Mouse (Mus musculus): ENCODE measurements around the gene Thoc6. TPM values are rescaled to one million over a fixed set of nuclear protein-coding genes. Genes with fewer than 3 reads are reported as not detected.

Gene Thoc6
- polyA plus RNA-seq, 1 experiment from 2014 or later = 37.8 TPM

DNA sequence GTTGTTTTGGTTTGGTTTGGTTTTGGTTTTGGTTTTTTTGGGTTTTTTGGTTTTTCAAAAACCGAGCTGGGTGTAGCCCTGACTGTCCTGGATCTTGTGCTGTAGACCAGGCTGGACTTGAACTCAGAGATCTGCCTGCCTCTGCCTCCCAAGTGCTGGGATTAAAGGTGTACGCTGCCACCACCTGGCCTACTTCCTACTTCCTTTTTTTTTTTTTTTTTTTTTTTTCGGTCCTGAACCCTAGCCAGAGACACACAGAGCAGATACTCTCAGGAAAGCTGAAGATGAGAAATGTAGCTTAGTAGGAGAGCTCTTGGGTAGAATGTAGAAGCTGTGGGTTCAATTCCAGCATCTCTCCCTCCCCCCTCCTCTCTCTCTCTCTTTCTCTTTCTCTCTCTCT is 15.2 kb downstream of the Thoc6 start:
- Histone ChIP-seq H3K27me3 (replicated peaks) (peaks cover 26% of the 10 kb centered on the region), H3K9me3 (no peaks in the 10 kb centered on the region), H3K36me3 (no peaks in the 10 kb centered on the region), H3K4me2 (no peak overlapping the region), H3K4me1 (no peaks in the 10 kb centered on the region), H3K4me3 (replicated peaks) (no peak overlapping the region), H3K9ac (no peak overlapping the region), H3K27ac (no peak overlapping the region)
- no peak for ATAC-seq (ENCODE audit: insufficient read depth, low FRiP score, low read depth)
- 92% methylated on average over 3 of the region's 3 CpGs for WGBS

DNA sequence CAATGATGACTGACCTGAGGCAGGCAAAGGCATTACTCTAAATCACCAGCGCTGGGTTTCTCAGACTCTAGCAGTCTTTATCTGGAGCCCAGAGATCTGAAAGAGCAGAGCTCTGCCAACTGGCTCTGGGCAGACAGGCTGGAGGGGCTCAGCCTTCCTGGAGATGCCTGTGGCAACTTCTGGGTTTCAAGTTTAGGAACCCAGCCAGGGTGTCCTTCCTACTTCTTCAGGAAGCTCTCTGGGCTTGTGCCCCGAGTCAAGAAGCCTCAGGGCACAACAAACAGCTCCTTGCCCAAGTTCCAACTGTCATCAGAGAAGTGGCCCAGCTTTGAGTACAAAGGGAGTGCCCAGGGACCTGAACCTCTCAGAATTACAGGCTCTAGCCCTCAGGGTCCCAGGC is 19.3 kb downstream of the Thoc6 start:
- Histone ChIP-seq H3K4me3 (replicated peaks) (no peak overlapping the region), H3K9me3 (no peaks in the 10 kb centered on the region), H3K4me1 (no peaks in the 10 kb centered on the region), H3K4me2 (no peak overlapping the region), H3K9ac (no peak overlapping the region), H3K36me3 (no peaks in the 10 kb centered on the region), H3K27ac (no peak overlapping the region), H3K27me3 (replicated peaks) (no peaks in the 10 kb centered on the region)
- WGBS = 67% methylated on average over 2 of the region's 2 CpGs
- ATAC-seq (ENCODE audit: insufficient read depth, low FRiP score, low read depth) = no peak

DNA sequence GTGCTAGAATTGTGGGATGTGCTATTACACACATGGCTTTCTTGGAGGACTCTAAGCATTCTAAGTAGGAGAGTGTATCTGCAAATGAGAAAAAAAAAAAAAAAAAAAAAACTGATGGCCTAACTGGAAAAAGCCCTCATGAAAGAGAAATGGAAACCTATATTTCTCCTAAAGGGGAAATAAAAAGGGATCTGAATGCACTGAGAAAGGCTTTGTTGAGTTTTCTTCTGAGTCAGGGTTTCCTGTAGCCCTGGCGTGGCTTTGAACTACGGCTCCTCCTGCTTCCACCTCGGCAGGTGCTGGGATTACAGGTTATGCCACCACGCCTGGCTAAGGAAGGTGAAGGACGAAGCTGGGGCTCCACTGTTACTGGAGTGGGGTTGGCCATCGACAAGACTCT is 19.7 kb downstream of the Thoc6 start:
- 46% methylated on average over 6 of the region's 6 CpGs for WGBS
- H3K36me3 ChIP-seq = no peaks in the 10 kb centered on the region
- no peak overlapping the region for H3K9ac ChIP-seq
- H3K27ac ChIP-seq = no peak overlapping the region
- H3K4me2 ChIP-seq = no peak overlapping the region
- H3K27me3 ChIP-seq (replicated peaks) = no peaks in the 10 kb centered on the region
- H3K4me3 ChIP-seq (replicated peaks) = no peak overlapping the region
- H3K4me1 ChIP-seq = no peaks in the 10 kb centered on the region
- ATAC-seq (ENCODE audit: insufficient read depth, low FRiP score, low read depth) = no peak
- no peaks in the 10 kb centered on the region for H3K9me3 ChIP-seq

DNA sequence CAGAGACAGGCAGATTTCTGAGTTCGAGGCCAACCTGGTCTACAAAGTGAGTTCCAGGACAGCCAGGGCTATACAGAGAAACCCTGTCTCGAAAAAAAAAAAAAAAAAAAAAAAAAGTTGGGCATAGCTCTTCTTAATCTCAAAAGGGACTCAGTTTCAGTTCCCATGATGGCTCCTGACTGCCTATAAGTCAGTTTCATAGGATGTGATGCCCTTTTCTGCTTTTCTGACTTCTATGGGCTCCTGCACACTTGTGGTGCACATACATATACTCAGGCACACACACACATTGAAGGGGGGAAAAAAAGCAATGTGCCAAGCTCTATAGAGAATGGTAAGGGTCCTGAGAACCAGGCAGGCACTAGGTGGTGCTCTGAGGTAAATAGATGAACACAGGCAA is 20.4 kb downstream of the Thoc6 start:
- Histone ChIP-seq H3K4me1 (no peaks in the 10 kb centered on the region), H3K4me3 (replicated peaks) (no peak overlapping the region), H3K27me3 (replicated peaks) (no peaks in the 10 kb centered on the region), H3K36me3 (no peaks in the 10 kb centered on the region), H3K4me2 (no peak overlapping the region), H3K9ac (no peak overlapping the region), H3K9me3 (no peaks in the 10 kb centered on the region), H3K27ac (no peak overlapping the region)
- 59% methylated on average over 2 of the region's 2 CpGs for WGBS
- ATAC-seq (ENCODE audit: insufficient read depth, low FRiP score, low read depth) = no peak

DNA sequence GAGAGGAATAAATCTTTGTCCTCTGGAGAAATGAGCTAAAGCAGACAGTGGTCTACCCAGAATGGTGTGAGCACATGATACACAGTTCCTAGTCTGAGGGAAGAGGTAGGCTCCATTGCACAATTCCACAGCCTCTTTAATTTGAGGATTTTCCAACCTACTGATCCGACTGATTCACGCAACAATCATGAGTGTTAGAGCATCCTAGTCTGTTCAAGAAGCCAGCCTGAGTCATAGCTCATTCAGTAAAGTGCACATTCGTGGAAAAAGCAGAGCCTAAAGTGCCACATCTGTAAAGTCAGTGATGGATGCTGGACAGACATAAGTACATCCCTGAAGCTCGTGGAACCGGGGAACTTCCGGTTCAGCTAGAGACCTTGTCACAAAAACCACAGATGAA is 22.3 kb downstream of the Thoc6 start:
- whole genome bisulfite sequencing = 82% methylated on average over 6 of the region's 6 CpGs

DNA sequence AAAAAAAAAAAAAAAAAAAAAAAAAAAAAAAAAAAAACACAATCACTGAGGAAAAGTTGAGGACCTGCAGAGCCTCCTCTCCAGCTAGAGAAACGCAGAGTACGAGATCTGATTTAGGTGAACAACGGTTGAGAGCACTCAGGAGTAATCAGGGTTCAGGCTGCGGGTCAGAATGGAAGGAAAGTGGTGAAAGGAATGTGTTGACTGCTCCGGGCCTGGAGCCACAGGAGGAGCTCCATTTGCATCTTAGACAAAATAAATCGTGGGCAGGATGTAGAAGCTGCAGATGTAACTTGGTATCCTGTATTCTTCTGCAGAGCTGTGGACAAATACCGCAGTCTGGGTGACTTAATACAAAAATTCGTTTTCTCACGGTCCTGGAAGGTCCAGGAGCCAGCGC is 27.8 kb downstream of the Thoc6 start:
- Histone ChIP-seq H3K36me3 (no peaks in the 10 kb centered on the region), H3K4me2 (no peak overlapping the region), H3K4me3 (replicated peaks) (no peak overlapping the region), H3K27me3 (replicated peaks) (peaks cover 7% of the 10 kb centered on the region; the same call in 1 of the 2 replicates), H3K9me3 (no peaks in the 10 kb centered on the region), H3K27ac (no peak overlapping the region), H3K9ac (no peak overlapping the region), H3K4me1 (peaks cover 5% of the 10 kb centered on the region; the same call in 1 of the 2 replicates)
- no peak for ATAC-seq (ENCODE audit: insufficient read depth, low FRiP score, low read depth)
- 42% methylated on average over 10 of the region's 10 CpGs for WGBS

More for the DNA sequence above, 22.3 kb downstream of the Thoc6 start:
- H3K27me3 ChIP-seq (replicated peaks) = no peaks in the 10 kb centered on the region
- no peak overlapping the region for H3K4me2 ChIP-seq
- H3K36me3 ChIP-seq = no peaks in the 10 kb centered on the region
- H3K9me3 ChIP-seq = no peaks in the 10 kb centered on the region
- no peaks in the 10 kb centered on the region for H3K4me1 ChIP-seq
- no peak overlapping the region for H3K4me3 ChIP-seq (replicated peaks)
- no peak overlapping the region for H3K9ac ChIP-seq
- no peak overlapping the region for H3K27ac ChIP-seq
- no peak for ATAC-seq (ENCODE audit: insufficient read depth, low FRiP score, low read depth)

DNA sequence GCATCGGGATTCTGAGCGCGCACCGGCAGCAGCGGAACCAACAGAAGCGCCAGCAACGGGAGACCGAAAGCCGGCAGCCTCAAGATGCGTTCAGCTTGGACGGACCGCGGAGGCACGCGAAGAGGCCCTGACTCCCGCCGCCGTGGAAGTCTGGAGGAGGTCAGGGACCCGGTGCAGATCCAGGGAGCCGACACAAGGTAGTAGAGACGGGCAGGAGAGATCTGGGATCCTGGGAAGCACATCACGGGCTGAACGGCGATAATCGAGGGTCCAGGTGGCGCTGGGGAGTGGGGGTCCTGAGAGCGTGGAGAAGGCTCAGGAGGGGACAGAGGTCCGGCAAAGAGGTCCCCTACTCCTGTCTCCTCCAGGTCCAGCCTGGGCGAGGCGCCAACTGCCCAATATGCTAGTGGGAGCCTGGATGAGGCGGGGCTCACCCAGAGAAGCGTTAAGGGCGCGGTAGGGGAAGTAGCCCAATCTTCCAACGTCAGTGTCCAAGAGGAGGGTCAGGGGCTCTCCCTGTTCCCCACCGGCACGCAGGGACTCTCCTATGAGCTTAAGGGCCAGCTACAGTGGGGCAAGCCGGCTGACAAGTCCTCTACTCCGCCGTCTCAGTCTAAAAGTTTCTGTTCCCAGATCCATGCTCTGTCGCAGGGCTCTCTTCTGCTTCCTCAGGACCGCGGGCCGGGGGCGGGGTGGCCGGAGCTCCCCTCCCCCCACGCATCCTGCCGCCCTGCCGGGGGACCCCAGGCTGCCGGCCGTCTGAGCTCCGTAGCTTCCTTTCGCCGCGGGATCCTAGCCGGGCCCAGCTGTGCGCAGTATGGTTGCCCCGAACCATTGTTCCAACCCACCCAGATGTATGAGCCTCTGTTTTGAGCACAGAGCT is 28.8 kb downstream of the Thoc6 start, which contains the start of gene Mmp25:
TSS of gene Mmp25 (minus strand) at position 665 of the 883 bp plus-strand sequence.
- Histone ChIP-seq H3K9me3 (no peaks in the 10 kb centered on the region), H3K27ac (no peak within 1 kb of the TSS), H3K36me3 (no peaks in the 10 kb centered on the region), H3K4me2 (peak within 1 kb of the TSS; percentile 90), H3K4me1 (peaks cover 5% of the 10 kb centered on the region; the same call in 1 of the 2 replicates), H3K4me3 (replicated peaks) (peak within 1 kb of the TSS; percentile 46), H3K27me3 (replicated peaks) (peaks cover 7% of the 10 kb centered on the region; the same call in 1 of the 2 replicates), H3K9ac (0 out of 2 replicates have a peak within 1 kb of the TSS, but pooled peaks have one; percentile 2)
- no peak for ATAC-seq (ENCODE audit: insufficient read depth, low FRiP score, low read depth)
- under 1% methylated on average over 58 of the region's 58 CpGs for WGBS

DNA sequence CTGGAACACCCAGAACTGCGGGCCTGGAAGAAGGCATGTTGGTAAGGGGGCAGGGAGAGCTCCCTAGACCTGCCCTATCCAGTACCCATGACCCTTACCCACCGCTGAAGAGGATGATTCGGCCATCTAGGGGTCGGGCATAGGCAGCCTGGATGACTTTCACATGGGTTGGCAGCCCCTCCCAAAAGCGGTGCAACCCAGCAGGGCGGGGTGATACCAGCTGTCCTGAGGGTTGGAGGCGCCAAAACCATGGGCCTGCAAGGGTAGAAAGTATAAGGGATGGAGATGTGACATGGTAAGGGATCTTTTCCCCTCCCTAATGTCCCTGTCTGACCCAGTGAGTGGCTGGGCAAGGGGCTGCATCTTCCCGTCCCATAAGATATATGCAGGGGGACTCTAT is 42.4 kb downstream of the Thoc6 start:
- Histone ChIP-seq H3K4me2 (no peak overlapping the region), H3K9me3 (no peaks in the 10 kb centered on the region), H3K9ac (no peak overlapping the region), H3K27ac (no peak overlapping the region), H3K4me1 (peaks cover 3% of the 10 kb centered on the region; the same call in 1 of the 2 replicates), H3K27me3 (replicated peaks) (no peaks in the 10 kb centered on the region), H3K36me3 (no peaks in the 10 kb centered on the region), H3K4me3 (replicated peaks) (no peak overlapping the region)
- ATAC-seq (ENCODE audit: insufficient read depth, low FRiP score, low read depth) = no peak
- 75% methylated on average over 8 of the region's 8 CpGs for WGBS

DNA sequence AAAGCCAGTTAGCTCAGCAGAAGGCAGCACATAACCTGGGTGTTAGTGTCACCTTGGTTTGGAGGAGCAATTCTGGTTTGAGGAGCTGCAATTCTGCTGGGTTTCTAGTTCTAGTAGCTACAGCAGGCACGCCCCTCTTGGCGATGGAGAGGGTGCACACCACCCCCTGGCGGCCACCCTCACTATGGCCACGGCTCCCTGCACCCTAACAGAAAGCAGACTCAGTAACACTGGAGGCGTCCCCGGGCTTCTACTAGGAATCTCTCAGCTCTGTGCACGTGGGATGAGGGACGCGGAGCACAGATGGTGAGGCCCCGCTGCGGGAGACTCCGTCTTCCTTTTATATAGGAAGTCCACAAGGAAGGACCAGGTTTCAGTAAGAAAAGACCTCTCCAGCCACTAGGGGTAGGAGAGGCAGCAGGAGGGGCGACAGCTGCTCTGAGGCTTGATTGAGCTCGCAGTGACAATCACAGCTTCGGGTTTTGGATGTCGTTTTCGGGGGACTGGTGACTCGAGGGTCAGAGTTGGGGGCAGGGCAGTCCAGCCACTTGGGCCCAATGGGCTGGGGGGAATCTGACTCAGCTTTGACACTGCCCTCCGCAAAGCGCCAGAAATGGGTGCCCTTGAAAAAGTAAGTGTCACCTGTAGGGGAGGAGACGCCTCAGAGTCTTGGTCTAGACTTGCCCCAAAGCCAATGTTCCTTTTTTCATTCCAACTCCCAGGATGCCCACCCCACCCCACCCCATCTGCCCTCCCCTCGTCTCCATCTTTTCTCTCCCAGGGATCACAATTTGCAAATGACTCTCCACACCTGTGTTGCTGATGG is 43.3 kb downstream of the Thoc6 start:
- Histone ChIP-seq H3K36me3 (no peaks in the 10 kb centered on the region), H3K4me2 (peak overlapping the region; percentile 56), H3K27ac (no peak overlapping the region), H3K9me3 (no peaks in the 10 kb centered on the region), H3K27me3 (replicated peaks) (no peaks in the 10 kb centered on the region), H3K9ac (peak overlapping the region; percentile 25; the same call in 1 of the 2 replicates), H3K4me3 (replicated peaks) (peak overlapping the region; percentile 26), H3K4me1 (peaks cover 3% of the 10 kb centered on the region; the same call in 1 of the 2 replicates)
- ATAC-seq (ENCODE audit: insufficient read depth, low FRiP score, low read depth) = peak; percentile 76
- WGBS = 13% methylated on average over 22 of the region's 22 CpGs

DNA sequence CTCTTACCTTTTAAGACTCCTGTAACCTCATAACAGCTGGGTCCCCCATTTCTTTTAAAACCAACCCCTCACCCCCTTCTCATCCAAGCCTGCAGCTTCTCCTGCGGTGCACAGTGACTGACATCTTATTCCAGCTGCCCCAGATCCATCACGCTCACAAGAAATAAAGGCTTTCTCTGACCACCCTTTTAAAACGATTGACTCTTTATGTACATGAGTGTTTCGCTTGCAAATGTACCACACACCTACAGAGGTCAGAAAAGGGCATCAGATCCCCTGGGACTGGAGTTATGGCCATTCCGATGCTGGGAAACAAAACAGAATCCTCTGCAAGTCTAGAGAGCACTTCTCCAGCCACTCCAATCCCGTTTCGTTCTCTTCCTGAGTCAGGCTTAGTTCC is 45.9 kb downstream of the Thoc6 start:
- no peak for ATAC-seq (ENCODE audit: insufficient read depth, low FRiP score, low read depth)
- H3K36me3 ChIP-seq = no peaks in the 10 kb centered on the region
- H3K9me3 ChIP-seq = no peaks in the 10 kb centered on the region
- H3K4me1 ChIP-seq = peaks cover 3% of the 10 kb centered on the region; the same call in 1 of the 2 replicates
- WGBS = 35% methylated on average over 7 of the region's 7 CpGs
- no peaks in the 10 kb centered on the region for H3K27me3 ChIP-seq (replicated peaks)
- no peak overlapping the region for H3K4me3 ChIP-seq (replicated peaks)
- H3K27ac ChIP-seq = no peak overlapping the region
- no peak overlapping the region for H3K4me2 ChIP-seq
- H3K9ac ChIP-seq = no peak overlapping the region

DNA sequence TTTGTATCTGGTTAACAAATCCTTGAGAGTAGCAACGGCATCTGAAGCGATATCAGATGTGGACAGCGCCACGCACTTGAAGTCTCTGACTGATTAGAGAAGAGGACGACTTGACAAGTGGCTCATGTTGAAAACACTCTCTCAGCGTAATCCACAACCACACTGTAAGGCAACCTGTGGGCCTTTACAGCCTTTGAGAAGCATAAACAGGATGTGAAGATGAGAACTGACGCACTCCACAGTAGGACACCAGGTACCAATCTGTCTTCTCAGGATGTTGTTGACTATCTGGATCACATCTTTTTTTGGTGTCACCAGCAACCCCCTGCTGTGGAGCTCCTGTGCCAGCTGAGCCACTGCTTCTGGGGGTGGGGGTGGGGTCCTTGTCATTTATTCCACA is 53.3 kb downstream of the Thoc6 start:
- H3K9me3 ChIP-seq = no peaks in the 10 kb centered on the region
- no peak for ATAC-seq (ENCODE audit: insufficient read depth, low FRiP score, low read depth)
- H3K4me1 ChIP-seq = no peaks in the 10 kb centered on the region
- H3K27ac ChIP-seq = no peak overlapping the region
- H3K27me3 ChIP-seq (replicated peaks) = no peaks in the 10 kb centered on the region; the same call in 1 of the 2 replicates
- no peak overlapping the region for H3K4me2 ChIP-seq
- no peak overlapping the region for H3K9ac ChIP-seq
- H3K36me3 ChIP-seq = no peaks in the 10 kb centered on the region
- WGBS = 60% methylated on average over 7 of the region's 7 CpGs
- H3K4me3 ChIP-seq (replicated peaks) = no peak overlapping the region

Measured in stomach, embryonic 15.5 days (tissue).